24 mouse cellular contexts compared by ENCODE assay signal in genomic region chrX:103719618-103720185, GRCm38 (mm10).
DNase-seq lines count a peak whose midpoint lies in the region; ATAC-seq lines count a peak whose summit lies in the region.
"Had no signal": no experiment of that assay in that cellular context is flagged by ENCODE, and none has a peak within 500 bp of the region (broad histone marks: within the 10 kb centered on the region; RNA-seq: fewer than 3 reads in every experiment).

No protein-coding gene starts in this region.

- H3K36me3 ChIP-seq in forebrain, embryonic 12.5 days (replicated peaks), result no peaks in the 10 kb centered on the region
- H3K36me3 ChIP-seq in forebrain, embryonic 14.5 days (ENCODE audit: control insufficient read depth, insufficient read depth, low read length), result no peaks in the 10 kb centered on the region
- no peaks in the 10 kb centered on the region for H3K36me3 ChIP-seq in kidney, embryonic 15.5 days
- H3K36me3 ChIP-seq: embryonic facial prominence, embryonic 12.5 days; G1E; hindbrain, embryonic 10.5 days; hindbrain, embryonic 15.5 days; midbrain, embryonic 13.5 days; neural tube, embryonic 13.5 days had no signal

- no peak overlapping the region for H3K9ac ChIP-seq in forebrain, embryonic 12.5 days
- no peak overlapping the region for H3K9ac ChIP-seq in forebrain, embryonic 14.5 days (ENCODE audit: low read length)
- H3K9ac ChIP-seq in kidney, embryonic 15.5 days, result no peak overlapping the region
- H3K9ac ChIP-seq: embryonic facial prominence, embryonic 12.5 days; hindbrain, embryonic 15.5 days; liver, embryonic 14.5 days; lung, embryonic 14.5 days; midbrain, embryonic 13.5 days; neural tube, embryonic 13.5 days had no signal

- intact Hi-C loops in left cerebral cortex, postnatal 10 days (cut with DNase I), result no loop called here

- no peaks in the 10 kb centered on the region for H3K9me3 ChIP-seq in forebrain, embryonic 12.5 days
- no peaks in the 10 kb centered on the region for H3K9me3 ChIP-seq in forebrain, embryonic 14.5 days (replicated peaks; ENCODE audit: control insufficient read depth, low read length)
- no peaks in the 10 kb centered on the region for H3K9me3 ChIP-seq in kidney, embryonic 15.5 days (replicated peaks)
- H3K9me3 ChIP-seq: embryonic facial prominence, embryonic 12.5 days; G1E; hindbrain, embryonic 10.5 days; hindbrain, embryonic 15.5 days; midbrain, embryonic 13.5 days; neural tube, embryonic 13.5 days had no signal

- DNase-seq in forebrain, embryonic 14.5 days (ENCODE audit: low spot score), result no peak
- peak; percentile 9 for DNase-seq in kidney, postnatal 10 days
- peak; percentile 12 for DNase-seq in lung, postnatal 10 days
- no peak for DNase-seq in lung, postnatal 25 days (ENCODE audit: low spot score)
- no peak for DNase-seq in left cerebral cortex, postnatal 10 days (ENCODE audit: extremely low spot score in 1 of 2, low spot score in 2 of 2)
- DNase-seq: adrenal gland, adult 8-10 months; cerebellum, adult 2 months; cerebellum, postnatal 25 days; gastrocnemius, postnatal 10 days; heart, postnatal 14 days; layer of hippocampus, postnatal 36 days; lung, embryonic 14.5 days; right cerebral cortex, postnatal 14 days; thymus, postnatal 4 days had no signal

- no peak overlapping the region for H3K27ac ChIP-seq in forebrain, embryonic 12.5 days
- H3K27ac ChIP-seq in forebrain, embryonic 14.5 days (ENCODE audit: low read depth, low read length), result no peak overlapping the region
- H3K27ac ChIP-seq in kidney, embryonic 15.5 days, result no peak overlapping the region
- H3K27ac ChIP-seq: embryonic facial prominence, embryonic 12.5 days; hindbrain, embryonic 10.5 days; hindbrain, embryonic 15.5 days; liver, embryonic 14.5 days; macrophage; midbrain, embryonic 13.5 days; neural tube, embryonic 13.5 days had no signal

- H3K4me2 ChIP-seq in forebrain, embryonic 12.5 days, result peak overlapping the region; percentile 6; the same call in 1 of the 2 replicates
- H3K4me2 ChIP-seq in forebrain, embryonic 14.5 days (ENCODE audit: low read length), result no peak overlapping the region
- H3K4me2 ChIP-seq in kidney, embryonic 15.5 days, result no peak overlapping the region
- H3K4me2 ChIP-seq: embryonic facial prominence, embryonic 12.5 days; hindbrain, embryonic 15.5 days; lung, embryonic 14.5 days; midbrain, embryonic 13.5 days; neural tube, embryonic 13.5 days had no signal

- 34% methylated on average over 12 of the region's 12 CpGs for WGBS in forebrain, embryonic 12.5 days
- WGBS in forebrain, embryonic 14.5 days, result 40% methylated on average over 12 of the region's 12 CpGs
- 51% methylated on average over 12 of the region's 12 CpGs for whole genome bisulfite sequencing in kidney, embryonic 15.5 days

- H3K4me1 ChIP-seq in forebrain, embryonic 12.5 days, result peaks cover 8% of the 10 kb centered on the region; the same call in 1 of the 2 replicates
- no peaks in the 10 kb centered on the region for H3K4me1 ChIP-seq in forebrain, embryonic 14.5 days (ENCODE audit: control insufficient read depth, insufficient read depth, low read length)
- 0 out of 2 replicates have a peak, but pooled peaks cover 2% of the 10 kb centered on the region for H3K4me1 ChIP-seq in kidney, embryonic 15.5 days
- H3K4me1 ChIP-seq: embryonic facial prominence, embryonic 12.5 days; hindbrain, embryonic 15.5 days; neural tube, embryonic 13.5 days had no signal

- ATAC-seq in forebrain, embryonic 12.5 days (ENCODE audit: low FRiP score), result no peak
- no peak for ATAC-seq in forebrain, embryonic 14.5 days
- ATAC-seq in kidney, embryonic 15.5 days (replicated peaks; ENCODE audit: low FRiP score), result no peak
- ATAC-seq: midbrain, embryonic 13.5 days had no signal

- peaks cover 64% of the 10 kb centered on the region for H3K27me3 ChIP-seq in forebrain, embryonic 12.5 days
- H3K27me3 ChIP-seq in forebrain, embryonic 14.5 days (replicated peaks; ENCODE audit: control insufficient read depth, insufficient read depth, low read length), result no peaks in the 10 kb centered on the region; the same call in none of the 2 replicates
- H3K27me3 ChIP-seq in kidney, embryonic 15.5 days, result peaks cover 45% of the 10 kb centered on the region

- no peak overlapping the region for H3K4me3 ChIP-seq in forebrain, embryonic 12.5 days (replicated peaks)
- no peak overlapping the region for H3K4me3 ChIP-seq in forebrain, embryonic 14.5 days (ENCODE audit: low read depth, low read length)
- H3K4me3 ChIP-seq in kidney, embryonic 15.5 days (replicated peaks), result no peak overlapping the region
- H3K4me3 ChIP-seq: embryonic facial prominence, embryonic 12.5 days; hindbrain, embryonic 10.5 days; hindbrain, embryonic 15.5 days; midbrain, embryonic 13.5 days; neural tube, embryonic 13.5 days had no signal

Comparison
In these comparisons a context has a peak if more than half of its experiments do, and no peak if none do; other contexts are left out.
1. DNase-seq: peak in kidney, postnatal 10 days (single experiment) and lung, postnatal 10 days (single experiment); none in forebrain, embryonic 14.5 days (single experiment), lung, postnatal 25 days (single experiment) and left cerebral cortex, postnatal 10 days (0 of 2).